Mouse (Mus musculus) limb, embryonic 13.5 days (tissue): ENCODE measurements at regions not wholly inside any gene's neighbourhood (a gene's known extent, or its start where the extent isn't known, plus 50 kb on each side); places are given as distances from the start of the nearest gene placed in this dataset. TPM values are rescaled to one million over a fixed set of nuclear protein-coding genes. Genes with fewer than 3 reads are reported as not detected.

Experiments used
- ATAC-seq: fragments of 200-750 bp; cut with Nextera tagmentation; 2 replicates; pipeline ENCODE4 v1.8.0; 2017; ENCODE audit warnings: low read depth, moderate number of reproducible peaks, moderate TSS enrichment; ENCODE audit not compliant: low FRiP score
- H3K27ac ChIP-seq: fragments of 300-500 bp; sonication (generic); 2 replicates; pipeline ENCODE4 v1.5.1; 2015; ENCODE audit warnings: inconsistent platforms, mild to moderate bottlenecking, moderate library complexity
- H3K27me3 ChIP-seq: fragments of 300-500 bp; sonication (generic); 2 replicates; pipeline ENCODE4 v1.6.1; 2015; ENCODE audit warnings: mild to moderate bottlenecking, inconsistent platforms
- H3K36me3 ChIP-seq: fragments of 300-500 bp; sonication (generic); 2 replicates; pipeline ENCODE4 v1.6.1; 2015; ENCODE audit warnings: inconsistent platforms, mild to moderate bottlenecking, moderate library complexity
- H3K4me1 ChIP-seq: fragments of 300-500 bp; sonication (generic); 2 replicates; pipeline ENCODE4 v1.6.1; 2015; ENCODE audit warnings: inconsistent platforms
- H3K4me2 ChIP-seq: fragments of 300-500 bp; sonication (generic); replicated peaks from 2 replicates; pipeline ENCODE4 v1.6.1; 2015; ENCODE audit warnings: inconsistent platforms, mild to moderate bottlenecking, moderate library complexity
- H3K4me3 ChIP-seq: fragments of 300-500 bp; sonication (generic); 2 replicates; pipeline ENCODE4 v1.5.1; 2015; ENCODE audit warnings: moderate library complexity, mild to moderate bottlenecking, inconsistent platforms
- H3K9ac ChIP-seq: fragments of 300-500 bp; sonication (generic); 2 replicates; pipeline ENCODE4 v1.6.1; 2015; ENCODE audit warnings: mild to moderate bottlenecking, inconsistent platforms
- H3K9me3 ChIP-seq: fragments of 300-500 bp; sonication (generic); 2 replicates; pipeline ENCODE4 v1.6.1; 2016; ENCODE audit warnings: inconsistent platforms
- WGBS: fragments of 180-500 bp; shearing (Covaris S2); methylation state at CpG from one replicate; pipeline ENCODE4 v1.1.7; 2015; 5-methylcytosine and 5-hydroxymethylcytosine counted together
- microRNA-seq: library from miRNA; unstranded; fragments of <30 nt; microRNA quantifications from one replicate; pipeline ENCODE4, GENCODE M21; 2016

GRCm38 (mm10) chr1:64190705-64191104, 68.6 kb upstream of the Klf7 start:
- no peak overlapping the region for H3K4me2 ChIP-seq
- H3K36me3 ChIP-seq, result no peaks in the 10 kb centered on the region
- H3K27ac ChIP-seq, result no peak overlapping the region
- no peaks in the 10 kb centered on the region for H3K27me3 ChIP-seq
- ATAC-seq, result no peak
- 0 out of 2 replicates have a peak, but pooled peaks cover under 1% of the 10 kb centered on the region for H3K9me3 ChIP-seq
- 89% methylated on average over 4 of the region's 4 CpGs for WGBS
- no peak overlapping the region for H3K4me3 ChIP-seq
- peaks cover 10% of the 10 kb centered on the region for H3K4me1 ChIP-seq
- no peak overlapping the region for H3K9ac ChIP-seq

GRCm38 (mm10) chr1:64190097-64190496, 68.0 kb upstream of the Klf7 start:
- Histone ChIP-seq H3K36me3 (no peaks in the 10 kb centered on the region), H3K4me3 (no peak overlapping the region), H3K9ac (no peak overlapping the region), H3K4me1 (peaks cover 10% of the 10 kb centered on the region), H3K9me3 (0 out of 2 replicates have a peak, but pooled peaks cover 6% of the 10 kb centered on the region), H3K27me3 (no peaks in the 10 kb centered on the region), H3K27ac (no peak overlapping the region), H3K4me2 (no peak overlapping the region)
- no peak for ATAC-seq
- 28% methylated on average over 5 of the region's 5 CpGs for WGBS

GRCm38 (mm10) chr1:64189471-64189870, 67.4 kb upstream of the Klf7 start:
- Histone ChIP-seq H3K4me2 (no peak overlapping the region), H3K27me3 (no peaks in the 10 kb centered on the region), H3K4me3 (no peak overlapping the region), H3K4me1 (peaks cover 10% of the 10 kb centered on the region), H3K27ac (no peak overlapping the region), H3K36me3 (no peaks in the 10 kb centered on the region), H3K9me3 (0 out of 2 replicates have a peak, but pooled peaks cover 6% of the 10 kb centered on the region), H3K9ac (no peak overlapping the region)
- ATAC-seq, result no peak
- WGBS, result 22% methylated on average over 6 of the region's 6 CpGs

- H3K36me3 ChIP-seq, result no peaks in the 10 kb centered on the region
- 67% methylated on average over 11 of the region's 11 CpGs for WGBS
- no peak overlapping the region for H3K4me2 ChIP-seq
- peaks cover 10% of the 10 kb centered on the region for H3K4me1 ChIP-seq
- no peak overlapping the region for H3K4me3 ChIP-seq
- no peak for ATAC-seq
- no peak overlapping the region for H3K27ac ChIP-seq
- 0 out of 2 replicates have a peak, but pooled peaks cover 6% of the 10 kb centered on the region for H3K9me3 ChIP-seq
- H3K9ac ChIP-seq, result no peak overlapping the region
- H3K27me3 ChIP-seq, result no peaks in the 10 kb centered on the region
Measured at GRCm38 (mm10) chr1:64187796-64188513, 65.9 kb upstream of the Klf7 start.

- H3K9me3 ChIP-seq, result no peaks in the 10 kb centered on the region
- no peaks in the 10 kb centered on the region for H3K36me3 ChIP-seq
- no peak overlapping the region for H3K4me2 ChIP-seq
- H3K27me3 ChIP-seq, result peaks cover 10% of the 10 kb centered on the region; the same call in 1 of the 2 replicates
- H3K27ac ChIP-seq, result no peak overlapping the region
- no peak overlapping the region for H3K4me3 ChIP-seq
- 0 out of 2 replicates have a peak, but pooled peaks cover 2% of the 10 kb centered on the region for H3K4me1 ChIP-seq
- ATAC-seq, result no peak
- 65% methylated on average over 4 of the region's 4 CpGs for WGBS
- no peak overlapping the region for H3K9ac ChIP-seq
Measured at GRCm38 (mm10) chr1:64173708-64174107, 51.6 kb upstream of the Klf7 start.

- H3K9ac ChIP-seq, result no peak overlapping the region
- peaks cover 14% of the 10 kb centered on the region; the same call in 1 of the 2 replicates for H3K27me3 ChIP-seq
- H3K4me2 ChIP-seq, result no peak overlapping the region
- no peak overlapping the region for H3K4me3 ChIP-seq
- ATAC-seq, result no peak
- H3K9me3 ChIP-seq, result no peaks in the 10 kb centered on the region
- H3K4me1 ChIP-seq, result 0 out of 2 replicates have a peak, but pooled peaks cover 2% of the 10 kb centered on the region
- no peak overlapping the region for H3K27ac ChIP-seq
- WGBS, result 67% methylated on average over 2 of the region's 2 CpGs
- no peaks in the 10 kb centered on the region for H3K36me3 ChIP-seq
Measured at GRCm38 (mm10) chr1:64172122-64172521, 50.0 kb upstream of the Klf7 start.

Small RNA genes lying in the stretch of these regions (microRNA-seq; reads per million reads assigned to microRNA genes)
- not detected for gene Gm25748
